Mouse (Mus musculus) right cerebral cortex, postnatal 10 days (tissue): Measurements from ENCODE around the gene Cmtm4.

ENCODE experiments used
- DNase-seq, 2 experiments: peaks; one replicate each; pipeline ENCODE4 v3.0.0; 2021; ENCODE audit warnings: low spot score in 2 of 2

The Cmtm4 gene

DNA sequence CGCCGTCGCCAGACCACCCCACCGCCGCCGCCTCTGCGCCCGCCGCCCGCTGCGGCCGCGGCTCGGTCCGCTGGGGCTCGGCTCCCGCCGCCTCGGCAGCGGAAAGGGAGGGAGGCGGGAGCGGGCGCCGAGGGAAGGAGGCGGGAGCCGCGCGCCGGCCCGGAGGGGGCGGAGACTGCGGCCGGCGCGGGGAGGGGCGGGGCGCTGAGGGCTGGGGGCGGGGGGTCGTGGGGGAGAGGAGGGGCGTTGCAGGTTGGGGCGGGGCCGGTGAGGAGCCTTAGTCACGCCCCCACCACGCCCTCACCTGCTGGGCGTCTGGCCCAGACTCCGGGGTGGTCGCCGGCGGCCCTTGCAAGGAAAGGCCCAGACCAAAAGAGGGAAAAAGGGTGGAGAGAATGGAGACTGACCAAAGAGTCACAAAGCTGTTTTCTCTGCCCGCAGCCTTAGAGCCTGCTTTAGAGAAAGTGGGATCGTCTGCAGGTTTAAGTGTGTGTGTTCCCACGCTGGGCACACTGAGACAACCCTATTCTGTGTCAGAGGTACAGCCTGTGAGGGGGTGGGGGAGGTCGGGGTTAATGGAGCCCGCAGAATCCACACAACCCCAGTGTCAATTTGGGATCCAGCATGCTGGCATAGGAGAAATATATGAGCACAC, at the start of gene Cmtm4:
Gene Cmtm4 (minus strand): TSS at position 105 of the 655 bp plus-strand sequence.
- peak; percentile 58 to 77 for DNase-seq

DNA sequence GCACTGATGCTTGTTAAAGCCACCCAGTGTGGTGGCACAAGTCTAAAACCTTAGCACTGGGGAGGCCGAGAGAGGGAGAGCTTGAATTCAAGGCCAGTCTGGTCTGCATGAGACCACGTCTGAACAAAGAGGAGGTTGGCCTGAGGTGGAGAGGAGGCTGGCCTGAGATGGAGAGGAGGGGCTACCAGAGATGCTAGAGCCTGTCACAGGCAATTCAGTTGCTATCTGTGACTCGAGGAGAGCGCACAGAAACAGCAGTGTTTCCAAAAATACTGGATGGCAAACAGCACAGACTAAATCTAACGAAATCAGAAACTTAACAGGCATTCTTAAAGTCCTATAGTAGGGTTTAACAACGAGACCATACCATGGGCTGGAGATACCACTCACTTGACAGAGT, 49.6 kb upstream of the Cmtm4 start:
- peak in 1 of 2 experiments; percentile 56 for DNase-seq

GRCm38 (mm10) chr8:104443125-104443679, 47.6 kb upstream of the Cmtm4 start:
- peak in 1 of 2 experiments; percentile 20 for DNase-seq

GRCm38 (mm10) chr8:104442299-104443124, 46.9 kb upstream of the Cmtm4 start, which contains the start of gene Dync1li2:
Gene Dync1li2, minus strand, starts transcription at chr8:104443047.
- DNase-seq, result peak; percentile 93 to 94

- peak; percentile 51 to 52 for DNase-seq
Measured at GRCm38 (mm10) chr8:104441613-104442012, 46.0 kb upstream of the Cmtm4 start.

DNA sequence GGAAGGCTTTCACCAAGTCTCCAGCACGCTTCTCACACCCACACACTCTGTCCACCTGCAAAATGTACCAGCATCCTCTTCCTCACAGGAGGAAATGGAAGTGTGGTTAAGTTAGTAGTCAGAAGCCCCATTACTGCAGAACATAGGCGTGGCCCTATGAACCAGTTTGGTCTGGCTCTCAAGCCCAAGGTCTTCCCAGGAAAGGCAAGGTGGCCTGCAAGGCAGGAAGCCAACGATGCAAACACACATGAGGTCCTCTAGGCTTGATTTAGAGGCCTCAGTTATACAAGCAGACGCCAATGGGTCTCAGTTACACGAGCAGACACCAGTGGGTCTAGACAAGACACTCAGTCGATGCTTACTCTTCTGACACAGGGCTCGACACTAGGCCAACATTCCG, 43.9 kb upstream of the Cmtm4 start:
- DNase-seq, result peak in 1 of 2 experiments; percentile 29

GRCm38 (mm10) chr8:104437494-104438135, 42.0 kb upstream of the Cmtm4 start:
- peak in 1 of 2 experiments; percentile 30 for DNase-seq

DNA sequence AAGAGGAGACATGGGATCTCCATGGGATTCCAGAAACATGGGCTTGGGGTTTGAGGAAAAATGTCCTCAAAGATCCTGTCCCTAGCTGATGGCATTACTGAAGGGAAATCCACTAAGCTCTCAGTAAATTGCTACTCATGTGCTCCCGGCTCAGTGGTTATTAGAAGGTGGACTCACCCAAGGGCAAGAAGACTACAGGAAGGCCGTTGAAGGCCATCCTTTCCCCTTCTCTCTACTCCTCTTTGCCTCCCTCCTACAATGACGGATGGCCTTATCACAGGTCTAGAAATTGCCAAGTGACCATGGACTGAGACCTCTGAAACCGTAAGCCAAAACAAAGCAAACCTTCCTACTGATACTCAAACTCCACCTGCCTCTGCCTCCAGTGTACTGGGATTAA, 41.0 kb upstream of the Cmtm4 start:
- no peak for DNase-seq

- DNase-seq, result peak; percentile 97
Measured at GRCm38 (mm10) chr8:104436038-104436437, 40.4 kb upstream of the Cmtm4 start.

DNA sequence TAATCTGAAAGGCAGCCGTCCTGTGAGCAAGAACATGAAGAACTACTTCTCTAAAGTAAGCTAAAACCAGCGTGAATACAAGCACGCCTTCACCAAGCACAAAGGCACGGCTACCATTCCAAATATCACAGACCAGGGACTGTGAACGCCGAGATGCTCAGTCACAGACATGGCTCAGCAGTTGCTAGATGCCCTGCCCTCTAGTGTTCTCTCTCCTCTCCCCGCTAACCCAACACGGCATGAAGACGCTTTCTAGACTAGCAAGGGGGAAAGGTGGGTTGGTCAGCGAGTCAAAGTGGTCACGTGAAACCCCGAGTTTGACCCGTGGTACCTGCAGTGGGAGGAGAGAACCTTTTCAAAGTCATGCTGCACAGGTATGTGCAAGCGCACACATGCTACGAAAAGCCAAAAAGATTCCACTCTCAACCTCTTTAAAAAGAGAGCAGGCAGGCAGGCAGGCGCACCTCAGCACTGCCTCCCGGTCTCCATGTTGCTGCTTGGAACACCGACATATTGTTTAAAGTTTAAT, 39.3 kb upstream of the Cmtm4 start:
- DNase-seq, result no peak

GRCm38 (mm10) chr8:104434275-104434674, 38.7 kb upstream of the Cmtm4 start:
- DNase-seq, result no peak

GRCm38 (mm10) chr8:104433191-104433842, 37.7 kb upstream of the Cmtm4 start:
- DNase-seq, result peak in 1 of 2 experiments; percentile 6

DNA sequence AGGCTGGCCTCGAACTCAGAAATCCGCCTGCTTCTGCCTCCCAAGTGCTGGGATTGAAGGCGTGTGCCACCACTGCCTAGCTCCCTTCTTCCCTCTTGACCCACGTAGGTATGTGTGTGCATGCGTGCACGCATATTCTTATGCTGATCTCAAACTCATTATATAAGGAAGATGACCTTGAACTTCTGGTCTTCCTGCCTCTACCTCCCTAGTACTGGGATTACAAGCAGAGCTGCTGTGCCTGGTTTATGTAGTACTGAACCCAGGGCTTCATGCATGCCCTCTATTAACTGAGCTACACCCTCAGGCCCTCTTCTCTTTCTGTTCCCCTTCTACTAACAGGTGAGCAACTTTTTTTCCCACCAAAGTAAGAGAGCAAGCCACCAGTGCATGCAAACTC, 37.0 kb upstream of the Cmtm4 start:
- DNase-seq, result peak in 1 of 2 experiments; percentile 7

DNA sequence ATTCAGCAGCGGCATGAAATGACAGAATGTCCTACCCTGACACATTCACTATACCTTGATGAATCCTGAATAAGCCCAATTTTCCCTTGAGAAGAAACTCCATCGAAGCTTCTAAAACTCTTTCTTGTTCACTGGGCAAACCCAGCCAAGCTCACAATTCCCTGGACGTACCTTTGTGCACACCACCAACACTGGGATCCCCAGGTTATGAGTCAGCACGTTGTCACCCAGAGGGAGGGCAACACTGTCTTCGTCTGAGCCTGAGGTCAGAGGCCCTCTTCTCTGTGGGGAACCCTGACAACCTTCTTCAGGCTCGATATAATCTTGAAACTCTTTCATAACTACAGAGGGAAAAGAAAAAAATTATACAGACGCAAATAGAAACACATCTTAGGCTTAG, 34.6 kb upstream of the Cmtm4 start:
- DNase-seq, result no peak

DNA sequence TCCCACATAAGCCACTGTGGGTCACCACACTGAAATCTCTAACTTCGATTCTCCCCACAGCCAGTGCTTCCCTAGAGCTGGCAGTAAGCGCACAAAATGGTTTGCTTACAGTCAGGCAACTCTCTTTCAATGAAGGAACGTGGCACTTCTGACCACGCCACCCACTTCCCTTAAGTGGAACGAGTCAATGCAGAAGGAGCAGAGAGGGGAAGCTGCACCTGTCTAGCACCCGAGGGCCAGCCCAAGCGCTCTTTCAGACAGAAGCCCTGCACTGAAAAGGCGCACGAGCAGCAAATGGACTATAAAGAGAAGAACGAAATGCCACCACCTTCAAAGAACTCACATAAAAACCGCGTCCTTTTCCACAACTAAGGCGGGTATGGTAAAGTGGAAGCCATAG, 32.1 kb upstream of the Cmtm4 start:
- no peak for DNase-seq

DNA sequence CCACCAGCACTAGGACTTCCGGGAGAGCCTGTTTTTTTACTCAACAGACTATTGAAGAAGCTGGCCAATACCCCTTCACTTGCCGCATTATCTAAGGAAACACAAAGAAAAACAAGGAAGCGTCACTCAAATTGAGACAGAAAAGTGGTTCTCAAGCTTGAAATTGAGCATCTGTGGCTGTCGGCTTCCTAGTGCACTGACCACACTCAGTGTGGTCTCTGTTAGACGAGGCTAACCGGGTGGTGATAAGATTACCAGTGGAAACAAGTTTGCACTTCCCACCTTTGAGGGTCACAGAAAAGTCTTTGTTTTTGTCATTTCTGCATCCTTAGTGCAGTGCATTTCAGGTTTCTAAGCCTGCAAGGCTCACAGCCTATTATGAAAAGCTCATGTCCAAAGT, 26.7 kb upstream of the Cmtm4 start:
- DNase-seq, result no peak

DNA sequence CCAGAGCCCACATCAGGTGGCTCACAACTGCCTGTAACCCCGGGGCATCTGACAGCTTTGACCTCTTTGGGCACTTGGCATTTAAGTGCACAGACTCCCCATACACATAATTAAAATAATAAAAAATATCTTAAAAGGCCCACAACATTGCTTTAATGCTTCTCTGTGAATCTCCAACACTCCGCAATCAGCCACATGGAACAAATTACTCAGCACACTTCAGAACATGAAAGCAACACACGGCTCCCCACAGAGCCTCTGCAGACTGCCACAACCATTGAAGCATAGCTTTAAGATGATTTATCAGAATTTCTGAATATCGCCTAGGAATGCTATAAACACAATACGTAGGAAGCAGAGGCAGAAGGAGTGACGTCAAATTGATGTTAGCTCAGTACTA, 20.4 kb upstream of the Cmtm4 start:
- DNase-seq, result no peak

DNA sequence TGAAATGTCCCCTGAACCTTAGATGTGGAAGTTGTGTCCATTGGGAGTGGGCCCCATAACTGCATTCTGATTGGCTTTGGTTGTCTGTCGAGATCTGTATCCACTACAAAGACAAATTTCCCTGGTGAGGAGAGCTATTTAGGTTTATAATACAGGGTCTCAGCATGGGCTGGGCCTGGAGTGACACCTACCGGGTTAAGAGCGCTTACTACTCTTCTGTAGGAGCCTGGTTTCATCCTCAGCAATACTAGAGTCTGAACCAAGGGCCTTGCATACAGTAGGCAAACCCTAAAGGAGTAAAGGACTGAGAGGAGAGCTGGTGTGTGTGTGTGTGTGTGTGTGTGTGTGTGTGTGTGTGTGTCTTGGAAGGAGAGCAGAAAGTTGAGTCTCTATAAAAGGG, 18.6 kb upstream of the Cmtm4 start:
- DNase-seq, result no peak

DNA sequence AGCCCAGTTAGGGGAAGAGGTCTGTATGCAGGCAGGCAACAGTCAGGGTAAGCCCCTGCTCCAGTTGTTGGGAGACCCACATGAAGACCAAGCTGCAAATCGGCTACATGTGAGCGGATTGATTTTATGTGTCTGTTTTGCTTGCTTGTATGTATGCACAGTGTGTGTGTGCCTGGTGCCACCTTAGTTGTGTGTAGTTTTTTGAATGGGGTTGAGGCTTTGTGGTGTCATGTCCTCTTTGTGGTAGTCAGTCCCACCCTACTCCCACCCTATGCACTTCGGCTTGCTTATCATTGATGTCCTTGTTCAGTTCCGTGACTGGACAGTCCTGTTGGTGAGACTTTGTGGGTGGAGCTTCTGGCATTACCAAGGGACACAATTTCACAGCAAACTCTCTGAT, 18.2 kb upstream of the Cmtm4 start:
- no peak for DNase-seq

- DNase-seq, result no peak
Measured at GRCm38 (mm10) chr8:104412805-104413532, 17.4 kb upstream of the Cmtm4 start.

- no peak for DNase-seq
Measured at GRCm38 (mm10) chr8:104411972-104412371, 16.4 kb upstream of the Cmtm4 start.
